Mouse (Mus musculus) c-Kit-positive CD71-negative TER-119-negative erythroid progenitor cells, embryonic 14.5 days (primary cell): Measurements from ENCODE around the gene Xpc.
"Not testable (repeated sequence)": the region's sequence is repeated elsewhere in the genome, so short reads cannot be mapped to it uniquely, and the experiment has no call there.

Source experiments
- DNase-seq: peaks from one replicate; pipeline ENCODE4 v3.0.0-alpha.2; 2013; ENCODE audit warnings: low read depth

Gene Xpc

GRCm38 (mm10) chr6:91472319-91472718, 43.4 kb downstream of the Xpc start:
- no peak for DNase-seq

DNA sequence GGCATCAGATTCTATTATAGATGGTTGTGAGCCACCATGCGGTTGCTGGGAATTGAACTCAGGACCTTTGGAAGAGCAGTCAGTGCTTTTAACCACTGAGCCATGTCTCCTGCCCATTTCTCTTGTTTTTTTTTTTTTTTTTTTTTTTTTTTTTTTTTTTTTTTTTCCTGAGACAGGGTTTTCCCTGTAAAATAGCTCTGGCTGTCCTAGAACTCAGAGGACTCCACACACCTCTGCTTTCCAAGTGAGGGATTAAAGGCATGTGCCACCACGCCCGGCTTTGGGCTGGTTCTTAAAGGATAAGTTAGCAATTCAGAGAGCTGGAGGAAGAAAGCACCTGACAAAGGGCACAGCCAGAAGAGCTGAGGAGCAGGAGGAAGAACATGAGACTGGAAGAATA, 44.3 kb downstream of the Xpc start:
- DNase-seq: not testable (repeated sequence)

- DNase-seq: no peak
Observed at GRCm38 (mm10) chr6:91470712-91471111, 45.0 kb downstream of the Xpc start.

DNA sequence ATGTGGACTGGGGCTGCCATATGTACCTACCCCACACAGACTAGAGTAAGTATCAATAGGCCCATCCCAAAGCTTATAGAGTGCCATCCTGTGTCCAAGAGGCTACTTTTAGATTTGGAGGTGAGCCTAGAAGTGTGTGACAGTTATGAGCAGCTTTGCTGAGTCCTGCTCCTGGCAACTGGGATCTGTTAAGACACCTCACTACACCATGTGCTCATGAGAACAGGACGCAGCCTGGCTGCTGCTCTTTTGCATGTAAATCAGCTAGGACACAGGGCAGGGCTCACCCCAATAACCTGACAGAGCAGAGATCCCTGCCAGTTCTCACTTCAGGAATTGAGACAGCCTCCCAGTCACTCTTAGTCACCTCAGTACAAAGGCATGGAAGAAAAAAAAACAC, 48.6 kb downstream of the Xpc start:
- no peak for DNase-seq

GRCm38 (mm10) chr6:91465756-91466155, 49.9 kb downstream of the Xpc start:
- DNase-seq: no peak

- no peak for DNase-seq
Observed at GRCm38 (mm10) chr6:91459471-91459870, 56.2 kb downstream of the Xpc start.

DNA sequence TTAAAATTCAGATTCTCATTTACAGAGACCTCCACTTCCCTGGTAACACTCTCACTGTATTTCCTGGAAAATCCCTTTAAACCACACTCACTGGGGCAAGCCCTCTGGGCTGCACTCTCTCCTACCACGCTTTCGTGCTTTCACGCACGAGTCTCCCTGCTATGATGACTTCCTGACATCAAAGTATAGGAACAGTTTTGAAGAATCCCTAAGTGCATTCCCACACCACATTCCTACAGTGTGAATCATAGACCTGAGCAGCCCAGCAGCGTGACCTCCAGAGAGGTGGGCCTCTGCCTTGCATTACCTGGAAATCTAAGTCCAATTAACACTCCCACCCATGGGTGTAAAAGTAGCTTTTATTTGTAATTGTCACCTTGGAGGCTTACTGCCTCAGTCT, 61.1 kb downstream of the Xpc start:
- DNase-seq: no peak

DNA sequence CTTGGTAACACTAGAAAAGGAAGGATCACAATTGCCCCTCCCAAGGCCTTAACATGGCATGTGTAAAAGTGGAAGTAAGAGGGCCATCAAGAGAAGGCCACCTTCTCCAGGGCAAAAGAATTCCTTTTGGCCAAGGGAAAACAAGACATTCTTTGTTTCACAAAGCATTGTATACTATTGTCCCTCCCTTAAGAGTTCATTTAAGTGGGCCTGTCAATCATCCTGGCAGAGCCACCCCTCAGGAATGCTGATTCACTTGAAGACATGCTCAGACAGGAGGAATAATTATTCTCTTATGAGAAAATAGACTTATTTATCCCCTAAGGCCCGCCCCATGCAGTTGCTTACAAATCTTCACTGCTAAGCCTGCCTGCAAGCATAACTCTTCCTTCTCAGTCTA, 63.6 kb downstream of the Xpc start:
- no peak for DNase-seq

DNA sequence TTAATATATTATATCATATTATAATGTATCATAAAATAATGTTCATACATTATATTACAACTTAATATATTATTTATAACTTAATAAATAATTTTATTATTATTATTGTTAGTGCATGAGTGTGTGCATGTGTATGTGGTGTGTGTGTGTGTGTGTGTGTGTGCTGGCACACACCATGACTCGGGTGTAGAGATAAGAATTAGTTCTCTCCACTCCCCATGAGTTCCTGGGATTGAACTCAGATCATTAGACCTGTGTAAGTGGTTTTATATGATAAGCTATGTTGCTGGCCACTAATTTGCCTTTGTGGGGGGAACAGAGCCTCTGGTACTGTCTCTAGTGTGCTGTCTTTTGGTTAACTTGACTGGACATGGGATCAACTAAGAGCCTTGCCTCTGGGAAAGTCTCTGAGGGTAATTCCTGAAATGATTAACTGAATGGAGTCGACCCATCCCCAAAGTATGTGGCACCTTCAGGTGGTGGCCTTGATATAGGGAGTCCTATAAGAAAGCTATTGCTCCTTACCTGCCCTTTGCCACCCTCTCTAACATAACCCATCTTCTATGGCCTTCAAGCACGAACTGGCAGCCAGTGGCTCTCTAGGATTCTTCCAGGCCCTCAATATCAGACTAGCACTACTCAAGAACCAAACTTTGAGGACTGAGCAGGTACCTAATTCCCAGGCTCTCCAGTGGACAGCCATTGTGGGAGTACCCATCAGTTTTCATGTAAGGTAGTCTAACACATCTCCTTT, 66.0 kb downstream of the Xpc start:
- no peak for DNase-seq

GRCm38 (mm10) chr6:91445316-91445715, 70.4 kb downstream of the Xpc start:
- no peak for DNase-seq

DNA sequence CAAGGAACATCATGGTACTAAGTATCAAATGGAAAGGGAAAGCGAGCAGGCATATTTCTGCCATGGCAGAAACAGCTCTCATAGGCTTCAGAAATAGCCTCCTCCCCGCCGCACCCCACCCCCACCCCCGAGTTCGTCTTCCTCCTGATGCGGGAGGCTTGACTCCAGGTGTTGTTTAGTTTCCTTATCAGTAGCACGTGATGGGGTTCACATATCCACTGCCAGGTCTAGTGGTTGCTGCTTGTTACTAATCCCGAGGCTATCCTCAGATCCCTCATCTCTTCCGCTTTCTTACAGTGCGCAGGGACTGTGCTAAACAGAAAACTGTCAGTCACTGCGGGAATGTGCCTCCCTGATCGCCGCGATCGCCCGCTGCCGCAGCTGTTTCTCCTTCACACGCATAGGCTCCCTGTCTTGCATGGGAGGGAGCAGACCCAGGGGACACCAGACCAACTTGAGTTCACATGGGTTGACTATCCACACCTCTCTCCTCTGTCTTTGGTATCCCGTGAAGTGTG, 74.5 kb downstream of the Xpc start:
- peak; percentile 17 for DNase-seq

- DNase-seq: peak; percentile 91
Observed at GRCm38 (mm10) chr6:91440474-91441144, 75.1 kb downstream of the Xpc start.
